Mouse (Mus musculus): ENCODE measurements around the gene Galp.

- no peak for TF ChIP-seq CTCF (IDR thresholded peaks at IDR 0.05; ENCODE audit: low read depth)
- no peak for TF ChIP-seq EP300 (optimal IDR thresholded peaks at IDR 0.05)
Observed at GRCm38 (mm10) chr7:6156901-6157472, 39.9 kb upstream of the Galp start.
